Mouse (Mus musculus) midbrain, postnatal 0 days (tissue): ENCODE data around the gene Stt3a. TPM values are rescaled to one million over a fixed set of nuclear protein-coding genes. Genes with fewer than 3 reads are reported as not detected.

Experiments
- ATAC-seq: fragments of 200-750 bp; cut with Nextera tagmentation; 2 replicates; pipeline ENCODE4 v1.8.0; 2017; ENCODE audit warnings: moderate number of reproducible peaks, mild to moderate bottlenecking, moderate TSS enrichment, moderate library complexity; ENCODE audit not compliant: low FRiP score
- DNase-seq: peaks from one replicate; pipeline ENCODE4 v3.0.0-alpha.2; 2015; ENCODE audit warnings: low spot score
- H3K27ac ChIP-seq: fragments of 300-500 bp; sonication (generic); 2 replicates; pipeline ENCODE4 v1.5.1; 2014; ENCODE audit warnings: low read depth, mild to moderate bottlenecking, low read length, mixed read lengths
- H3K27me3 ChIP-seq: fragments of 300-500 bp; sonication (generic); 2 replicates; pipeline ENCODE4 v1.6.1; 2014; ENCODE audit warnings: low read length, control low read depth, mixed read lengths; ENCODE audit not compliant: insufficient read depth
- H3K36me3 ChIP-seq: fragments of 300-500 bp; sonication (generic); 2 replicates; pipeline ENCODE4 v1.6.1; 2014; ENCODE audit warnings: low read length, control low read depth, mixed read lengths; ENCODE audit not compliant: insufficient read depth
- H3K4me1 ChIP-seq: fragments of 300-500 bp; sonication (generic); 2 replicates; pipeline ENCODE4 v1.6.1; 2014; ENCODE audit warnings: mild to moderate bottlenecking, control low read depth, antibody characterized with exemption, low read length, mixed read lengths; ENCODE audit not compliant: insufficient read depth
- H3K4me2 ChIP-seq: fragments of 300-500 bp; sonication (generic); 2 replicates; pipeline ENCODE4 v1.6.1; 2014; ENCODE audit warnings: low read depth, mild to moderate bottlenecking, low read length, mixed read lengths; ENCODE audit not compliant: poor library complexity, severe bottlenecking
- H3K4me3 ChIP-seq: fragments of 300-500 bp; sonication (generic); 2 replicates; pipeline ENCODE4 v1.5.1; 2014; ENCODE audit warnings: low read depth, mild to moderate bottlenecking, low read length, moderate library complexity
- H3K9ac ChIP-seq: fragments of 300-500 bp; sonication (generic); replicated peaks from 2 replicates; pipeline ENCODE4 v1.6.1; 2014; ENCODE audit warnings: mild to moderate bottlenecking, low read length, moderate library complexity, mixed read lengths; ENCODE audit not compliant: poor library complexity, severe bottlenecking
- H3K9me3 ChIP-seq: fragments of 300-500 bp; sonication (generic); 2 replicates; pipeline ENCODE4 v1.6.1; 2016; ENCODE audit warnings: low read length, control low read depth
- CTCF ChIP-seq: IDR thresholded peaks from 2 replicates; pipeline ENCODE4 v1.5.1; 2016; ENCODE audit warnings: antibody characterized with exemption, mild to moderate bottlenecking
- WGBS: fragments of 180-500 bp; shearing (Covaris S2); extraction: QIAGEN DNeasy Blood & Tissue Kit; methylation state at CpG from one replicate; pipeline ENCODE4 v1.1.7; 2014; 5-methylcytosine and 5-hydroxymethylcytosine counted together
- polyA plus RNA-seq: library from polyadenylated mRNA; unstranded; fragments of >200 nt; fragmentation: Nextera tagmentation; extraction: Ambion mirVana; gene quantifications from 2 replicates; pipeline ENCODE4 v1.2.1, GENCODE M21; 2015
- total RNA-seq: library from RNA; depleted of rRNA; stranded (reverse); fragments of >200 nt; gene quantifications from 2 replicates; pipeline ENCODE4 v1.2.3, GENCODE M21; 2014

Gene Stt3a
- total and polyA plus RNA-seq, 2 experiments from 2014 or later: 64.4 to 73.6 TPM

DNA sequence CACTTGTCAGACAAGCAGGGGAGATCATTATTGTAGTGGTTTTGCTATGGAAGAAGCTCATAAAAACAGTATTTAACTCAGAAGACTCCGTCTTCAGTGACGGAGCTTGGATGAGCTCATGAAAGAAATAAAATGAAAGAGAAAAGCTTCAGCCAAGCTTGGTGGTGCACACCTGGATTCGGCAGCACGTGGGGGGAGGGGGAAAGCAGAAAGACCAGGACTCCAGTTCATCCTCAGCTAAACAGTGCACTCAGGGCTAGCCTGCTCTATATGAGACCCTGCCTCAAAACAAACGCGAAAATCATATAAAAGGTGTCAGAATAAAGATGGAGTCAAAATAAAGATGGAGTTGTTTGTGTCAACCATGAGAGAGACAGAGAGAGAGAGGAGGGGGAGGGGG is 35.9 kb upstream of the Stt3a start:
- TF ChIP-seq CTCF: no peak
- no peaks in the 10 kb centered on the region for H3K9me3 ChIP-seq
- WGBS: 80% methylated on average over 6 of the region's 6 CpGs
- no peak overlapping the region for H3K4me3 ChIP-seq
- H3K4me2 ChIP-seq: no peak overlapping the region
- ATAC-seq (no peak), DNase-seq (no peak)
- H3K36me3 ChIP-seq: no peaks in the 10 kb centered on the region
- H3K27ac ChIP-seq: no peak overlapping the region
- H3K4me1 ChIP-seq: no peaks in the 10 kb centered on the region
- H3K27me3 ChIP-seq: no peaks in the 10 kb centered on the region
- H3K9ac ChIP-seq: no peak overlapping the region

- no peaks in the 10 kb centered on the region for H3K9me3 ChIP-seq
- no peak overlapping the region for H3K9ac ChIP-seq
- DNase-seq (no peak), ATAC-seq (no peak)
- WGBS: 85% methylated on average over 3 of the region's 3 CpGs
- H3K36me3 ChIP-seq: no peaks in the 10 kb centered on the region
- no peaks in the 10 kb centered on the region for H3K4me1 ChIP-seq
- no peaks in the 10 kb centered on the region for H3K27me3 ChIP-seq
- no peak for TF ChIP-seq CTCF
- H3K4me3 ChIP-seq: no peak overlapping the region
- H3K4me2 ChIP-seq: no peak overlapping the region
- no peak overlapping the region for H3K27ac ChIP-seq
Observed at GRCm38 (mm10) chr9:36802951-36803350, 35.5 kb upstream of the Stt3a start.

- no peaks in the 10 kb centered on the region for H3K27me3 ChIP-seq
- H3K36me3 ChIP-seq: no peaks in the 10 kb centered on the region
- H3K4me3 ChIP-seq: no peak overlapping the region
- H3K4me2 ChIP-seq: no peak overlapping the region
- DNase-seq (no peak), ATAC-seq (no peak)
- no peak for TF ChIP-seq CTCF
- 90% methylated on average over 2 of the region's 2 CpGs for WGBS
- H3K4me1 ChIP-seq: no peaks in the 10 kb centered on the region
- H3K27ac ChIP-seq: no peak overlapping the region
- no peaks in the 10 kb centered on the region for H3K9me3 ChIP-seq
- no peak overlapping the region for H3K9ac ChIP-seq
Observed at GRCm38 (mm10) chr9:36801961-36802360, 34.5 kb upstream of the Stt3a start.

DNA sequence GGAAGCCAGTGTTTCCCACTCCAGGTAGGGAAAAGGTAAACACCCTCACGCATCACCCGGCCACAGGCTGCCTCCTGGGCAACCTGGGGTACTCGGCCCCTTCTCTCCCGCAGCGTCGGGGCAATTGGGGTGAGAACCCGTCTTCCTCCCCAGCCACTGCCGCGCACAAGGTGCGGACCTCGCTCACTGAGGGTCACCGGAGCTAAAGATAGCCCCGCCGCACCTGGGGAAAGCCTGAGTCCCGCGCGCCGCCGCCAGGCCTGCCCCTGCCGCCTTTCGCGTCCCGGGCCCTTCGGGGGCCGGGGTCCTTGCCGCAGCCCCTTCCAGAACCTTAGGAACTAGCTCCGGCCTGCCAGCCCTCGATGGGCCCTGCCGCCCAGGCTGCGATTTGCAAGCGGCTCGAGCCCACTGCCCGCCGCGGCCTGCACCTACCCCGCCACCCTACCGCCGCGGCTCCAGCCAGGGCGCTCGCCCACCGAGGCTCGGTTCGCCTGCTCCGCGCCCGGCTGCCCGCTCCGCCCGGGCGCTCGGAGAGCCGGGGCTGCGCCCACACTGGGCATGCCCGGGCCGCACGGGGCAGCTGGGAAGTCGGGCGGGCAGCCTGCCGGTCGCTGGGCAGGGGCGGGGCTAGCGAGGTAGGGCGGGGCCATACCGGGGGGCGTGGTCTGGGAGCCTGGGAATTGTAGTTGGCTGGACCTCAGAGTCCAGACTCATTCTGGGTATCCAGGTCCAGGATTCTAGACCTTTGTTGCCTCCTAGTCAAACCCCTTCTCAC is 29.5 kb upstream of the Stt3a start, which contains the start of gene Ei24:
TSS of gene Ei24 (minus strand) at position 613 of the 775 bp plus-strand sequence.
- peak; percentile 85 for DNase-seq
- Histone ChIP-seq H3K4me2 (peak within 1 kb of the TSS; percentile 77), H3K9ac (peak within 1 kb of the TSS; percentile 93), H3K4me3 (peak within 1 kb of the TSS; percentile 95), H3K9me3 (no peaks in the 10 kb centered on the region), H3K4me1 (peaks cover 6% of the 10 kb centered on the region; the same call in 1 of the 2 replicates), H3K27me3 (no peaks in the 10 kb centered on the region), H3K36me3 (0 out of 2 replicates have a peak, but pooled peaks cover 3% of the 10 kb centered on the region), H3K27ac (peak within 1 kb of the TSS; percentile 80)
- under 1% methylated on average over 59 of the region's 66 CpGs for WGBS
- TF ChIP-seq CTCF: no peak
- ATAC-seq: peak; percentile 98

- Histone ChIP-seq H3K9me3 (no peaks in the 10 kb centered on the region), H3K36me3 (0 out of 2 replicates have a peak, but pooled peaks cover 5% of the 10 kb centered on the region), H3K9ac (peak overlapping the region; percentile 93), H3K4me3 (peak overlapping the region; percentile 95), H3K4me1 (peaks cover 6% of the 10 kb centered on the region; the same call in 1 of the 2 replicates), H3K27me3 (no peaks in the 10 kb centered on the region), H3K27ac (peak overlapping the region; percentile 80; the same call in 1 of the 2 replicates), H3K4me2 (peak overlapping the region; percentile 77)
- ATAC-seq: no peak
- 12% methylated on average over 5 of the region's 5 CpGs for WGBS
- DNase-seq: no peak
- no peak for TF ChIP-seq CTCF
Observed at GRCm38 (mm10) chr9:36796224-36796623, 28.7 kb upstream of the Stt3a start.

- peak overlapping the region; percentile 77 for H3K4me2 ChIP-seq
- ATAC-seq: no peak
- peaks cover 6% of the 10 kb centered on the region; the same call in 1 of the 2 replicates for H3K4me1 ChIP-seq
- no peaks in the 10 kb centered on the region for H3K9me3 ChIP-seq
- H3K4me3 ChIP-seq: peak overlapping the region; percentile 95; the same call in 1 of the 2 replicates
- H3K27ac ChIP-seq: no peak overlapping the region
- DNase-seq: no peak
- TF ChIP-seq CTCF: no peak
- WGBS: 89% methylated on average over 1 of the region's 1 CpGs
- no peak overlapping the region; the same call in 1 of the 2 replicates for H3K9ac ChIP-seq
- H3K27me3 ChIP-seq: no peaks in the 10 kb centered on the region
- H3K36me3 ChIP-seq: 0 out of 2 replicates have a peak, but pooled peaks cover 8% of the 10 kb centered on the region
Observed at GRCm38 (mm10) chr9:36795556-36795955, 28.1 kb upstream of the Stt3a start.
